Mouse (Mus musculus) right cerebral cortex, postnatal 4 days (tissue): ENCODE data around the gene Tdrkh.

ENCODE experiments used
- DNase-seq: peaks from one replicate; pipeline ENCODE4 v3.0.0-alpha.2; 2022

Tdrkh gene

GRCm38 (mm10) chr3:94465632-94466430, 52.8 kb downstream of the Tdrkh start:
- DNase-seq, result peak; percentile 51

- DNase-seq, result no peak
Measured at GRCm38 (mm10) chr3:94468931-94469330, 55.9 kb downstream of the Tdrkh start.

GRCm38 (mm10) chr3:94472447-94473114, 59.5 kb downstream of the Tdrkh start:
- DNase-seq, result peak; percentile 31

- no peak for DNase-seq
Measured at GRCm38 (mm10) chr3:94473115-94473505, 60.0 kb downstream of the Tdrkh start.

- DNase-seq, result no peak
Measured at GRCm38 (mm10) chr3:94473567-94474232, 60.6 kb downstream of the Tdrkh start.

- no peak for DNase-seq
Measured at GRCm38 (mm10) chr3:94476301-94477035, 63.4 kb downstream of the Tdrkh start.

GRCm38 (mm10) chr3:94477444-94477843, 64.4 kb downstream of the Tdrkh start:
- no peak for DNase-seq

GRCm38 (mm10) chr3:94477981-94478422, 64.9 kb downstream of the Tdrkh start, which contains the start of gene Celf3:
Gene Celf3 (plus strand): TSS chr3:94478295.
- peak; percentile 70 for DNase-seq

GRCm38 (mm10) chr3:94478591-94479169, 65.6 kb downstream of the Tdrkh start:
- DNase-seq, result no peak

GRCm38 (mm10) chr3:94479564-94479963, 66.5 kb downstream of the Tdrkh start:
- peak; percentile 31 for DNase-seq

- no peak for DNase-seq
Measured at GRCm38 (mm10) chr3:94480291-94480884, 67.3 kb downstream of the Tdrkh start, which contains the start of gene Riiad1. Gene Riiad1 (minus strand): TSS chr3:94480341.

- DNase-seq, result no peak
Measured at GRCm38 (mm10) chr3:94481429-94481828, 68.4 kb downstream of the Tdrkh start.

GRCm38 (mm10) chr3:94482764-94483385, 69.8 kb downstream of the Tdrkh start:
- DNase-seq, result no peak

GRCm38 (mm10) chr3:94483790-94484439, 70.8 kb downstream of the Tdrkh start:
- peak; percentile 93 for DNase-seq
